Mouse (Mus musculus) frontal cortex, postnatal 14 days (tissue): ENCODE measurements around the gene Zdhhc18.

Experiments
- DNase-seq, 2 experiments: peaks; one replicate each; pipeline ENCODE4 v3.0.0; 2022; ENCODE audit warnings: low spot score in 2 of 2

The Zdhhc18 gene

GRCm38 (mm10) chr4:133631071-133631768 lies 18.7 kb downstream of the Zdhhc18 start:
- no peak for DNase-seq

GRCm38 (mm10) chr4:133630326-133630920 lies 19.5 kb downstream of the Zdhhc18 start:
- DNase-seq, result no peak

GRCm38 (mm10) chr4:133629191-133629590 lies 20.8 kb downstream of the Zdhhc18 start:
- no peak for DNase-seq

GRCm38 (mm10) chr4:133628517-133628916 lies 21.4 kb downstream of the Zdhhc18 start:
- DNase-seq, result no peak

- DNase-seq, result no peak
Measured at GRCm38 (mm10) chr4:133627039-133627438, 22.9 kb downstream of the Zdhhc18 start.

- DNase-seq, result no peak
Measured at GRCm38 (mm10) chr4:133626621-133627020, 23.3 kb downstream of the Zdhhc18 start.

GRCm38 (mm10) chr4:133626221-133626620 lies 23.7 kb downstream of the Zdhhc18 start:
- no peak for DNase-seq

- DNase-seq, result no peak
Measured at GRCm38 (mm10) chr4:133625621-133626071, 24.3 kb downstream of the Zdhhc18 start.

- no peak for DNase-seq
Measured at GRCm38 (mm10) chr4:133624830-133625229, 25.1 kb downstream of the Zdhhc18 start.

GRCm38 (mm10) chr4:133622161-133622695 lies 27.7 kb downstream of the Zdhhc18 start:
- no peak for DNase-seq

GRCm38 (mm10) chr4:133620668-133621067 lies 29.3 kb downstream of the Zdhhc18 start:
- no peak for DNase-seq

- no peak for DNase-seq
Measured at GRCm38 (mm10) chr4:133619473-133620136, 30.3 kb downstream of the Zdhhc18 start.

- DNase-seq, result no peak
Measured at GRCm38 (mm10) chr4:133617936-133618335, 32.0 kb downstream of the Zdhhc18 start.

- no peak for DNase-seq
Measured at GRCm38 (mm10) chr4:133615416-133615815, 34.5 kb downstream of the Zdhhc18 start.

GRCm38 (mm10) chr4:133614274-133614761 lies 35.6 kb downstream of the Zdhhc18 start:
- peak; percentile 21 to 49 for DNase-seq

GRCm38 (mm10) chr4:133613867-133614266 lies 36.1 kb downstream of the Zdhhc18 start:
- no peak for DNase-seq

- no peak for DNase-seq
Measured at GRCm38 (mm10) chr4:133613026-133613425, 36.9 kb downstream of the Zdhhc18 start.

- no peak for DNase-seq
Measured at GRCm38 (mm10) chr4:133612416-133612815, 37.5 kb downstream of the Zdhhc18 start.

- no peak for DNase-seq
Measured at GRCm38 (mm10) chr4:133611815-133612214, 38.1 kb downstream of the Zdhhc18 start.

- DNase-seq, result peak in 1 of 2 experiments; percentile 49
Measured at GRCm38 (mm10) chr4:133609719-133610118, 40.2 kb downstream of the Zdhhc18 start.

GRCm38 (mm10) chr4:133607284-133607683 lies 42.7 kb downstream of the Zdhhc18 start:
- DNase-seq, result no peak

- no peak for DNase-seq
Measured at GRCm38 (mm10) chr4:133605330-133605729, 44.6 kb downstream of the Zdhhc18 start.
